Mouse (Mus musculus) gastrocnemius, adult 18-20 months (tissue): ENCODE measurements at regions not wholly inside any gene's neighbourhood (a gene's known extent, or its start where the extent isn't known, plus 50 kb on each side); places are given as distances from the start of the nearest gene placed in this dataset.

Experiments
- DNase-seq: peaks from one replicate; pipeline ENCODE4 v3.0.0; 2021; ENCODE audit warnings: low spot score

- no peak for DNase-seq
Observed at GRCm38 (mm10) chr4:114353058-114353457, 53.5 kb upstream of the Trabd2b start.
